Mouse (Mus musculus): ENCODE measurements around the gene Lamtor1.

Lamtor1 gene

GRCm38 (mm10) chr7:101905561-101906286 is at the start of gene Lamtor1:
Lamtor1 (plus strand) TSS chr7:101905904.
- peak; percentile 97 for DNase-seq (ENCODE audit: low read depth)

- DNase-seq (ENCODE audit: low read depth), result no peak
Measured at GRCm38 (mm10) chr7:101857094-101857493, 48.6 kb upstream of the Lamtor1 start, which contains the start of gene Folr2. Folr2 (minus strand) TSS chr7:101857194.

- DNase-seq (ENCODE audit: low read depth), result no peak
Measured at GRCm38 (mm10) chr7:101858362-101858761, 47.3 kb upstream of the Lamtor1 start.

- DNase-seq (ENCODE audit: low read depth), result no peak
Measured at GRCm38 (mm10) chr7:101860978-101861377, 44.7 kb upstream of the Lamtor1 start.

- DNase-seq (ENCODE audit: low read depth), result no peak
Measured at GRCm38 (mm10) chr7:101862291-101862690, 43.4 kb upstream of the Lamtor1 start.

GRCm38 (mm10) chr7:101863415-101863814 is 42.3 kb upstream of the Lamtor1 start, which contains the start of gene Anapc15:
Anapc15 (plus strand) TSS chr7:101863715.
- DNase-seq (ENCODE audit: low read depth), result no peak

GRCm38 (mm10) chr7:101866491-101867265 is 39.0 kb upstream of the Lamtor1 start:
- no peak for DNase-seq (ENCODE audit: low read depth)

- DNase-seq (ENCODE audit: low read depth), result no peak
Measured at GRCm38 (mm10) chr7:101867482-101867881, 38.2 kb upstream of the Lamtor1 start.

GRCm38 (mm10) chr7:101868241-101869162 is 37.2 kb upstream of the Lamtor1 start:
- DNase-seq (ENCODE audit: low read depth), result no peak

GRCm38 (mm10) chr7:101869163-101869500 is 36.6 kb upstream of the Lamtor1 start:
- no peak for DNase-seq (ENCODE audit: low read depth)

GRCm38 (mm10) chr7:101870629-101871028 is 35.1 kb upstream of the Lamtor1 start, which contains the start of gene Folr1:
Folr1 (minus strand) TSS chr7:101870788.
- DNase-seq (ENCODE audit: low read depth), result no peak

GRCm38 (mm10) chr7:101871296-101871695 is 34.4 kb upstream of the Lamtor1 start:
- DNase-seq (ENCODE audit: low read depth), result no peak

- DNase-seq (ENCODE audit: low read depth), result no peak
Measured at GRCm38 (mm10) chr7:101875978-101876377, 29.7 kb upstream of the Lamtor1 start.

GRCm38 (mm10) chr7:101880855-101881254 is 24.8 kb upstream of the Lamtor1 start:
- DNase-seq (ENCODE audit: low read depth), result no peak

- DNase-seq (ENCODE audit: low read depth), result no peak
Measured at GRCm38 (mm10) chr7:101882413-101883154, 23.1 kb upstream of the Lamtor1 start.

GRCm38 (mm10) chr7:101884160-101884559 is 21.5 kb upstream of the Lamtor1 start:
- no peak for DNase-seq (ENCODE audit: low read depth)

GRCm38 (mm10) chr7:101886274-101886673 is 19.4 kb upstream of the Lamtor1 start:
- DNase-seq (ENCODE audit: low read depth), result no peak

- no peak for DNase-seq (ENCODE audit: low read depth)
Measured at GRCm38 (mm10) chr7:101888460-101888859, 17.2 kb upstream of the Lamtor1 start.

GRCm38 (mm10) chr7:101895695-101896094 is 10.0 kb upstream of the Lamtor1 start:
- DNase-seq (ENCODE audit: low read depth), result no peak

GRCm38 (mm10) chr7:101896104-101897066 is 9.3 kb upstream of the Lamtor1 start:
- DNase-seq (ENCODE audit: low read depth), result peak; percentile 96
